Mouse (Mus musculus): ENCODE data around the gene Fkbp2. TPM values are rescaled to one million over a fixed set of nuclear protein-coding genes. Genes with fewer than 3 reads are reported as not detected.
A peak's percentile ranks its signal among the peaks of the same experiment; 100 is the strongest.

Gene Fkbp2
- polyA plus RNA-seq, 2 experiments from 2014 or later: 54.3 to 76.4 TPM

DNA sequence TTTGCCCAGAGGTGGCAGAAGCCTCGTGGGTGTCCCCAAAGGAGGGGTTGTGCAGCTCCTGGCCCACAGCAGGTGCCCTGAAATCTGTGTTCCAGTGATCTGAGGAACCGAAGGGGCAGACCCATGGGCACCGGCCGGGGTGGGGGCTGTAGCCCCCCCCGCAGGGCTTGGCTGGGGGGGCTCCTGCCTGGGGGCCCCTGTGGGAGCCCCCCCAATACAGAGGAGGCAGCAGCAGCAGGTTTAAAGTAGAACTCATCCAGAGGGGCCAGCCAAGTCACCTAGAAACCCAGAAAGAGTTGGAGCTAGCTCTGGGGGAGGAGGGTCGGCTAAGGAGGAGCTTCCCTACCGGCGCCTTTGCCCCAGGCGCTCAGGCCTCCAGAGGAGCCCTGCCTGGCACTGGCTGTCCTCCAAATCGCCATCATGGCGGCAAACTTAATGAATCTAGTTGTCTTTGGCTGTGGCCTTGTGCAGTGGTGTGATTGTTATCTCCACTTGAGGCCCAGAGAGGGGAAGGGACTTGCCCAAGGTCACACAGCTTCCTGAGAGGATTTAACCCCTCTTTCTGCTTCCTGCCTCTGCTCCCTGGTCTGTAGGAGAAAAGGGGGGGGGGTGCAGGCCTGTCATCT, 9.7 kb downstream of the Fkbp2 start:
- peak; percentile 16 for ATAC-seq

DNA sequence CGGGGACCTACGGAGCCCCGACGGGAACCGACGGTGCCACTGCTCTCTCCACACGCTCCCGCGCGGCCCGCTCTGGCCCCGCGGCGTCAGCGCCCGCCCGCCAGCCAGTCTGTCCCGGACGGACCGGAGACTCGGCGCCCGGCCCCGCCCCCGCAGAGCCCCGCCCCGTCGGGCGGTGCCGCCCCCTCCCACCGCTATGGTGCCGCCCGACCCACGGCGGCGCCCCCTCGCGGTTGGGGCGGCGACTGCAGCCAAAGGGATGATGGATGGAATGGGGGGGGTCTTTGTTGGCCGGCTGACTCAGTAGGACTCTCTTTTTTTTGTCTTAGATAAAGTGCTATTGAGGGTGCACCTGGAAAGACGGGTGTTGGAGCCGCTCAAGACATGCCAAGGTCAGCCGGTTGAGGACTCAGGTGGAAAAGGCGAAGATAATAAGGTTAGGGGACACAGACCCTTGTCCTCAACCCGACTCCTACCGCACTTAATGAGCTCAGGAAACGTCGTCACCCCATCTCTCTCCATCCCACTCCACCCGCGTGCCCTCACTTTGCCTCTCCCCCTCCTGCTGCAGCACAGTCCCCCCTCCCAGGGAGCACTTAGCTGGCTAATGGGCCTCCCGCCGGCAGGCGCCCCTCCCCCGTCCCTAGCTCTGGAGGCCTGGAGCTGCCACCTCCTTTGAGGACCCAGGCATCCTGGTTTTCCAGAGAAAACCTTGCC, 10.5 kb downstream of the Fkbp2 start:
- ATAC-seq: peak; percentile 36

- no peak for ATAC-seq
Observed at GRCm38 (mm10) chr19:6969291-6969664, 11.0 kb downstream of the Fkbp2 start.

- ATAC-seq: no peak
Observed at GRCm38 (mm10) chr19:6968491-6969271, 11.6 kb downstream of the Fkbp2 start.

- ATAC-seq: no peak
Observed at GRCm38 (mm10) chr19:6956461-6956860, 23.8 kb downstream of the Fkbp2 start.

- ATAC-seq: no peak
Observed at GRCm38 (mm10) chr19:6955424-6955823, 24.9 kb downstream of the Fkbp2 start.

- ATAC-seq: no peak
Observed at GRCm38 (mm10) chr19:6954046-6954445, 26.3 kb downstream of the Fkbp2 start.

- peak; percentile 26 for ATAC-seq
Observed at GRCm38 (mm10) chr19:6952712-6953037, 27.6 kb downstream of the Fkbp2 start.

DNA sequence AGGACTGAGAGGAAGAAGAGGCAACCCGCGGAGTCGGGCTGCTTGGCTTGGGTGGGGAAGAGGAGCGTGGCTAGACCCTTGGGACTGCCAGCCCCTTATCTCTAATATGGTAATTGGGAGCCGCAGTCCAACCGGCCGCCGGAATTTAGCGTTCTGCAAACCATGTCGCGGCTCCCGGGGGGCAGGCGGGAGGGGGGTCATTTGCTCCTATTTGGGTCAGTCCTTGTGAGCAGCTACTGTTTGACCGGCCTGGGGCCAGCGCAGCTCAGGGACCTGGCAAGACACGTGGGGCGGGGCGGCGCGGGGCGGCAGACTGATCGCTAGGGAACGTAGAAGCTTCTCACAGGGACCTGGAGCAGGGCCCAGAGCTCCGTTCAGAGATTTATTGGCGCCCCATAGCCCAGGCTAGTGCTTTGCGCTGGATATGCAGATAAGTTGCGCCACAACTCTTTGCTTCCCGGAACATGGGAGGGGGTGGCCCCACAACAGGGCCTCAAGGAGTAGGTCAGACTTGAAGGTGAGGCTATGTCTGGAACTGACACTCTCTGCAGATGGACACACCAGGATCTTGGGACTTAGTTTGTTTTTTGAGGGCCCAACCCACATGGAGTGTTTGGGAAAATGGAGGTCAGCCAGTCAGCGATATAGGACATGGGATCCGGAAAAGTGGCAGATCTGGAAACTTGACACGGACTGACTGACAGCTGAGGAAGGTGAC, 28.1 kb downstream of the Fkbp2 start:
- no peak for ATAC-seq

GRCm38 (mm10) chr19:6951381-6951968, 28.8 kb downstream of the Fkbp2 start:
- ATAC-seq: peak; percentile 46

DNA sequence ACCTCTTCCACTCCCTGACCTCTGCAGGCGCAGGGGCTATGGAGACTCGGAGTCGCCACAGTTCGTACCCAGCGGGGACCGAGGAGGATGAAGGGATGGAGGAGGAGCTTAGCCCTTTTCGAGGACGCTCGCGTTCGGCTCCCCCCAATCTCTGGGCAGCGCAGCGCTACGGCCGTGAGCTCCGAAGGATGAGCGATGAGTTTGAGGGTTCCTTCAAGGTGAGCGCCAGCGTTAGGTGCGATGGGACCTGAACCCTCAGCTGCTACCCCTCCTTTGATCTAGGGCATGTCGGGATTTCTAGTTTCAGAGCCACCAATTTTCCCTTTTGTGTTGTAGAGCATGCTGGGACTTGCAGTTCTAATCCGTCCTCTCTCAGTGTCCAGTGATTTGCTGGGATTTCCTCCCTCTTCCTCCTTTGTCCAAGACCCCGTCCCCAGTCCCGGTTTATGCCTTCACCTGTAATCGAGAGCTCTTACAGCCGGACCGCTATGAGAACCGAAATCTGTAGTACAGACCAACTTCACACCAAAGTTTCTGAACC, 29.6 kb downstream of the Fkbp2 start:
- ATAC-seq: peak; percentile 21

DNA sequence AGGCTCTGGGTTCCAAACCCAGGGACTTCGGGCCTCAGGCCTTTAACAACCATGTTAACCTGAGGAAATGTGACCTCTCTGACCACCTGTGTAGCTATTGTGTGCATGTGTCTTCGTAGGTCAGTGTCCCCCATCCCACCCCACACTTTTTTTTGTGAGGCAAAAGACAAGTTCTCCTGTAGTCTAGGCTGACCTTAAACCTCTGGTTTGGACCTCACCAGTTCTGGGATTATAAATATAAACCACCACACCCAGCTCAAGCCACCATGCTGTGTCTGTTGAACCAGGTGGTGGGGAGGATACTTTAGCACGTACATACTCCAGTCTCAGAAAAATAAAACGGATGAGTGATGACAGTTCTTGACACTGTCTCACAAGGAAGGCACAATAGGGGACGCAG, 30.4 kb downstream of the Fkbp2 start:
- no peak for ATAC-seq

DNA sequence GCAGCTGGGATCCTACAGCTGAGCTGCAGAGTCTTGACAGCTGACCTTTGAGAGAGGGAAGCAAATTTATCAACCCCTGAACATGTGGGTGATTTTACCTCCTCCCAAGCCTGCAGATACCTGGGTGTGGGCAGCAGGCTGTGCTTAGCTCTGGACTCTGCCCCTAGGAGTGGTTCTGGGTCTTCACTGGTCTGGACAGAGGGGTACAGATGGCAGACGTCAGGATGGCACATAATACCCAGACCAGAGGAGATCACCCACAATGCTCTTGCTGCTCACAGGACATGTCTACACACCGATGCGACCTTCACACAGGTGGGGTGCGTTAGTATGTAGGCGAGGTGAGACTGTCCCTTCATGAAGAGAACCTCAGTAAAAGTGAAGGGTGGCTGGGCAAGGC, 30.8 kb downstream of the Fkbp2 start:
- ATAC-seq: no peak

DNA sequence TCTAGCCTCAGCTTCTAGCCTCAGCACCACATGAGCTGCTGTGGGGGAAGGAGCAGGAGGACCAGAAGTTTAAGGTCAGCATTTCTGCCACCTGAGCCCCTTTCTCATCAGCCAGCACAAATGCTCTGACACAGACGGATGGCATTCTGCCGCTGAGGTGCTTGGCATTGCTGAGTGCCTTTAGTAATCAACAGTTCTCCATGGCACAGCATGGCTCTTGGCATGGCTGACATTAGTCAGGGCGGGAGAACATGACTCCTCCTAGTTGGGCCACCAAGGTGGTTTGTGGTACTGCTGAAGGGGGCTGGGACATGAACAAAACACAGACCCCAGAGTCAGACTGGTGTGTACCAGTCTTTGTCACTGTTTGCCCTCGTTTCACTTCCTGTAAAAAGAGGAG, 32.1 kb downstream of the Fkbp2 start:
- ATAC-seq: no peak

DNA sequence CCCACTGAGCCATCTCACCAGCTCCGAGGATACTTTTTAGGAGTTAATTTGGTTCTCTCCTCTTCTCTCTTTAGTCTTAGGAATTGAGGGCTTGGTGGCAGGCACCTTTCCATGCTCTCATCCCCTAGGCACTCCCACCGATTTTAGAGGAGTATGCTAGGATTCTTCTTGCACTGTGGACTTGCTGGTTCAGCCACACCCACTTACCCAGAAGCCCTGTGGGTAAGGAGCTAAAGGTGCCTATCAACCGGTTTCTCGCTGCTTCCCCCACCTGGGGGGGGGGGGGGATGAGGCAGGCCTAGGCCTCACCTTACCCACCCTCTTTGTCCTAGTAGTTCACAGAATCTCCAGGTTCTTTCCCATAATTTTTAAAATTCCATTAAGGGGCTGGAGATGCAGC, 32.6 kb downstream of the Fkbp2 start:
- ATAC-seq: no peak

DNA sequence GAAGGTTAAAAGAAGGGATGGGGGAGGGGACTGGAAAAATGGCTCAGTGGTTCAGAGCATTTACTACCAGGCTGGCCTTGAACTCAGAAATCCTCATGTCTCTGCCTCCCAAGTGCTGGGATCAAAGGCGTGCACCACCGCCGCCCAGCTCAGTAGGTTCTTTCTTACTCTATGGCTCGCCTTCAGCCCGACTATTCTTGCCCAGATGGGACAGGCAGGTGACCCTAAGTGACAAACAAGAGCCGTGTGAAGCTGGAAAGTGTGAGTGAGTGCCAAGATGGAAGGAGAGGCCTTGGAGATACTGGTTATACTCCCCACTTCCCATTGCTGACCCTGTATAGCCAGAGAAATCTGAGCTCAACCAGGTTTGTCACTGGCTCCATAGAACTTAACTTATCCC, 36.6 kb downstream of the Fkbp2 start:
- no peak for ATAC-seq

GRCm38 (mm10) chr19:6942764-6943163, 37.5 kb downstream of the Fkbp2 start:
- no peak for ATAC-seq

DNA sequence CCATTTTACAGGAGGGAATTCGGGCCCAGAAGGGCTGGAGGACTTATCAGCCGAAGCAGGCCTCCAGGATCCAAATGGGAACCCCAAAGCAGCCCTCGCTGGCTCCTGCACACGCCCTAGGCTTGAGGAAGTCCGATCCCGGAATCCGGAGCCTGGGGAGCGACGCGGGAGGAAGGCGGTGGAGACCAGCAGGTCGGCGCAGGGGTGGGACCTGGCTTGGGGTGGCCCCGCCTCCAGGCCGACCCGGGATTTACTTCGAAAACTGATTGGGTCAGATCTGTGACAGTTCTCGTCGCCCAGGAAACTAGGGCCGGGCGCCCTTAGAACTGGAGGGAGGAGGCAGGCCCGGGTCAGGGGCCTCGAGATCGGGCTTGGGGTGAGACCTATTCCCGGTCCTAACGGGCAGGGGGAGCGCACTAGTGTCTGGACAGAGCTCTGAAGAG, 38.0 kb downstream of the Fkbp2 start, which contains the start of gene Gpr137:
Gpr137 (minus strand) TSS at position 232 of the 443 bp plus-strand sequence.
- ATAC-seq: peak; percentile 76

DNA sequence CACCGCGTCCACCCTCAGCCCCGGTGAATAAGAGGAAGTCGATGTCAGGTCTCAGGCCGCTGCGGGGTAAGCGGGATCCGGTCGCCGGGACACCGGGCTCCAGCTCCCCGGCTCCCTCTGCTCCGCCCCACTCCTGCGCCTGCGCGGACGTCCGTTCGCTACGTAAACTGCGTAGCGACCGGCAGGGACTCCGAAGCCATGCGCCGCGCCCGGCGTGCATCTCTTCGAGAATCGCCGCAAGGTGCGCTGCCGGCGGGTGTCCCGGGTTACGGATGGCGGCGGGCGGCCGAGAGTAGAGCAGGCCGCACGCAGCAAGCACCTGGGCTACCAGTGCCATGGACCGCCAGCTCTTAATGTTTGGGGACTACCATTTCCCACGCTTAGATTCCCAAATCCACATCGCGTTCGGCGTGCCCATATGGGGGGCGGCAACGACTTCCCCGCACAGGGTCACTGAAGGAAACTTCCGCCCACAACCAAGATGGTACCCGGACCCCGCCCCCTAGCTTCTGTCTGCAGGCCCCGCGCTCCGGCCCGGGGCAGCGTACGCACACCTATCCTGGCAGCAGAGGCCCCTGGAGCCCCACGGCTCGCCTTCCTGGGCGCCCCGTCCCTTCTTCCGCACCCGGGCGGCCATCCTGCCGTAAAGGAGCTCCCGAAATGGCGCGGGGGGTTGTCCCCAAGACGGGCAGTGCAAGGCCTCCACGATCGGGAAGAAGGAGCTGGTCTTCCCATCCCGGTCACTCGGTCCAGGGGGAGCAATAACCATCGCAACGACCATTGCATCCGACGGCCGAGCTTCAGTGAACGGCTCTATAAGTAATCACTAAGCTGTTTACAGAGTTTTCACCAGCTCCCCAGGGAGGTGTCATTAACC, 38.7 kb downstream of the Fkbp2 start, which contains the start of gene Bad:
Bad (plus strand) TSS at position 490 of the 877 bp plus-strand sequence.
- ATAC-seq: peak; percentile 65

DNA sequence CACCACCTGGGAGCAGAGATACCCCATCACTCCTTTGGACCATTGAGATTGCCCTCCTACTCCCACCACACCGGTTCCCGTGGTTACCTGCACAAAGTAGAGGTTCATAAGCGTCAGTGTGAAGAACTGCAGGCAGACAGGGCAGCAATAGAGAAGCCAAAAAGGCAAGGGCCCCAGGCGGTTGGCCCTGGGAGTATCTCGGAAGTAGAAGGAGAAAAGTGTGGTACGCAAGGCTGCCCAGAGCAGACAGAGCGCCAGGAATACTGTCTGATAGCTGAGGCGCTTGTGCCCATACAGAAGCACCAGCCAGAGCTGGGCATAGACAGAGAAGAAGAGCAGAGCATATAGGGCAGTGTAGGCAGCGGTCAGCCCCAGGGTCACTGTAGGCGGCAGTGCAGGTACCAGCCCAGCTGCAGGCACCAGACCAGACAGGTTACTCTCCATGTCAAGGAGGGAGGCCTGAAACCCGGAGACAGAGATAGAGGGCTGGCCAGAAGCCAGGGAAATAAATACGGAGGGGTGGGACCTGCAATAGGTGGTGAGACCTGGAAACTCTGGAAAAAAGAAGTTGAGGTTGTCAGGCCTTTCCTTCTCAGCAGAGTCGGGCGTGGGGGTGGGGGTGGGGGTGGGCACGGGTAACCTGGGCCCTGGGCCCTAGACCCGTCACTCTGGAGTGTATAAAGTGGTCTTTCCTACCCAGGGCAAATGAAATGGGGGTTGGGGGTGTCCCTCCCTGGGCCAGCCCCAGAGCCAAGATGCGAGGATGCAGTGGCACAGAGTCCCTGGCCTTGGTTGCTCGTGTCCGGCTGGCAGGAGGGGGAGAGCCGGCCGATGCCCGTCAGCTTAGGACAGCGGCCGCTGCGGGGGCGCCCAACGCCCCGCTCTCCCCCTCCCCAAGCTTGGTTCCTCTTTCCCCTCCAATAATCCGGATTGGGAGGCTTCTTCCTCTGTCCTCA, 39.6 kb downstream of the Fkbp2 start:
- no peak for ATAC-seq
